Comparison of ENCODE assay signal across 14 mouse cellular contexts in genomic region chr9:61293223-61293985, GRCm38 (mm10).
DNase-seq lines count a peak whose midpoint lies in the region; ATAC-seq and TF ChIP-seq lines count a peak whose summit lies in the region.
"Had no signal": no experiment of that assay in that cellular context is flagged by ENCODE, and none has a peak within 500 bp of the region (broad histone marks: within the 10 kb centered on the region; RNA-seq: fewer than 3 reads in every experiment).

No protein-coding gene starts in this region.

- H3K4me1 ChIP-seq in hindbrain, embryonic 11.5 days (replicated peaks; ENCODE audit: control insufficient read depth, insufficient read depth, low read length) = peaks cover 9% of the 10 kb centered on the region
- H3K4me1 ChIP-seq in midbrain, postnatal 0 days (ENCODE audit: insufficient read depth, low read length) = no peaks in the 10 kb centered on the region

- 17% methylated on average over 11 of the region's 11 CpGs for WGBS in hindbrain, embryonic 11.5 days
- 30% methylated on average over 11 of the region's 11 CpGs for WGBS in midbrain, postnatal 0 days

- no peak overlapping the region for H3K27ac ChIP-seq in hindbrain, embryonic 11.5 days (ENCODE audit: low read depth, low read length)
- H3K27ac ChIP-seq in midbrain, postnatal 0 days (ENCODE audit: low read depth, low read length) = no peak overlapping the region
- no peak overlapping the region for H3K27ac ChIP-seq in gastrocnemius, adult 2 months
- H3K27ac ChIP-seq: heart, embryonic 10.5 days; limb, embryonic 13.5 days; stomach, postnatal 0 days had no signal

- H3K4me2 ChIP-seq in hindbrain, embryonic 11.5 days (replicated peaks; ENCODE audit: low read depth, low read length) = no peak overlapping the region
- no peak overlapping the region for H3K4me2 ChIP-seq in midbrain, postnatal 0 days (ENCODE audit: low read depth, low read length, poor library complexity, severe bottlenecking)
- H3K4me2 ChIP-seq: limb, embryonic 13.5 days had no signal

- H3K4me3 ChIP-seq in hindbrain, embryonic 11.5 days (ENCODE audit: low read depth, low read length) = no peak overlapping the region
- no peak overlapping the region for H3K4me3 ChIP-seq in midbrain, postnatal 0 days (ENCODE audit: low read depth, low read length)
- no peak overlapping the region for H3K4me3 ChIP-seq in gastrocnemius, adult 2 months
- H3K4me3 ChIP-seq: erythroblast, embryonic 14.5 days; heart, embryonic 10.5 days; limb, embryonic 13.5 days had no signal

- H3K36me3 ChIP-seq in hindbrain, embryonic 11.5 days (ENCODE audit: control insufficient read depth, insufficient read depth, low read length) = no peaks in the 10 kb centered on the region
- no peaks in the 10 kb centered on the region for H3K36me3 ChIP-seq in midbrain, postnatal 0 days (ENCODE audit: insufficient read depth, low read length)
- H3K36me3 ChIP-seq: heart, embryonic 10.5 days; limb, embryonic 13.5 days had no signal

- DNase-seq in embryo, embryonic 10.5 days (ENCODE audit: low spot score) = peak; percentile 61
- no peak for DNase-seq in embryo, embryonic 11 days
- peak; percentile 95 for DNase-seq in cerebellum, adult 9-11 months
- peak; percentile 40 for DNase-seq in hindbrain, embryonic 11.5 days (ENCODE audit: low spot score)
- DNase-seq in midbrain, postnatal 0 days (ENCODE audit: low spot score) = peak; percentile 55
- no peak for DNase-seq in heart, postnatal 25 days (ENCODE audit: low spot score)
- no peak for DNase-seq in layer of hippocampus, postnatal 36 days
- DNase-seq in gastrocnemius, adult 2 months = no peak
- DNase-seq: kidney, adult 18-20 months; lung, postnatal 36 days had no signal

- H3K9ac ChIP-seq in hindbrain, embryonic 11.5 days (ENCODE audit: low read depth, low read length) = no peak overlapping the region
- H3K9ac ChIP-seq in midbrain, postnatal 0 days (replicated peaks; ENCODE audit: low read length, poor library complexity, severe bottlenecking) = no peak overlapping the region
- H3K9ac ChIP-seq: limb, embryonic 13.5 days had no signal

- no peaks in the 10 kb centered on the region for H3K9me3 ChIP-seq in hindbrain, embryonic 11.5 days (ENCODE audit: control insufficient read depth, low read length)
- no peaks in the 10 kb centered on the region for H3K9me3 ChIP-seq in midbrain, postnatal 0 days (ENCODE audit: low read length)
- H3K9me3 ChIP-seq: heart, embryonic 10.5 days; limb, embryonic 13.5 days had no signal

- H3K27me3 ChIP-seq in hindbrain, embryonic 11.5 days (ENCODE audit: control insufficient read depth, insufficient read depth, low read length) = no peaks in the 10 kb centered on the region
- no peaks in the 10 kb centered on the region for H3K27me3 ChIP-seq in midbrain, postnatal 0 days (ENCODE audit: insufficient read depth, low read length)
- H3K27me3 ChIP-seq: limb, embryonic 13.5 days had no signal

- TF ChIP-seq CTCF in midbrain, postnatal 0 days (IDR thresholded peaks at IDR 0.05) = no peak
- no peak for TF ChIP-seq CTCF in gastrocnemius, adult 2 months (IDR thresholded peaks at IDR 0.05)

- ATAC-seq in hindbrain, embryonic 11.5 days (ENCODE audit: low FRiP score) = no peak
- ATAC-seq in midbrain, postnatal 0 days (ENCODE audit: low FRiP score) = no peak

- intact Hi-C loops in heart, postnatal 25 days (cut with DNase I) = no loop called here
- intact Hi-C loops in gastrocnemius, adult 2 months (cut with DNase I) = no loop called here

Comparison
In these comparisons a context has a peak if more than half of its experiments do, and no peak if none do; other contexts are left out.
1. DNase-seq: peak in embryo, embryonic 10.5 days (single experiment), cerebellum, adult 9-11 months (single experiment), hindbrain, embryonic 11.5 days (single experiment) and midbrain, postnatal 0 days (single experiment); none in embryo, embryonic 11 days (single experiment), heart, postnatal 25 days (single experiment), layer of hippocampus, postnatal 36 days (0 of 2) and gastrocnemius, adult 2 months (single experiment).